Mouse (Mus musculus): Measurements from ENCODE around the gene Afm. TPM values are rescaled to one million over a fixed set of nuclear protein-coding genes. Genes with fewer than 3 reads are reported as not detected.

Afm gene
- total RNA-seq, 2 experiments from 2014 or later, result not detected

DNA sequence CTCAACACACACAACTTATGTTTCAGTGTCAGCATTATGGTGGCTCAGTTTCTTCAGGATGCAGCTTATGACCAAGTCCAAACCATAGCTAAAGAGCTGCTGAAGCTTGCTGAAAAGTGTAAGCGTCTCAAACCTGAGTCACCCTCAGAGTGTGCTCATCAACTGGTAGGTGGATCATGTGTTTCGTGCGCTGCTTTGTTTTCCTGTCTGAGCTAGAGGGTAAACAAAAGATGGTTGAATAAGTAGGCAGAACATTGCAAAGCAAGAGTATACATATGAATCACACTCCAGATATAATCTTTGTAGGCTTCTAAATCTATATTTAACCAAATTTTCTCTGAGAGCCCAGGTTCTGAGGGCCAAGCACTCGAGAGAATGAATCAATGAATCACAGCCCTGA lies 45.4 kb downstream of the Afm start:
- peak in 1 of 2 experiments; percentile 22 for DNase-seq (ENCODE audit: low spot score in 2 of 2)
- no peak for TF ChIP-seq CTCF (conservative IDR thresholded peaks at IDR 0.05)
- Histone ChIP-seq H3K4me3 (no peak overlapping the region), H3K27ac (no peak overlapping the region)

DNA sequence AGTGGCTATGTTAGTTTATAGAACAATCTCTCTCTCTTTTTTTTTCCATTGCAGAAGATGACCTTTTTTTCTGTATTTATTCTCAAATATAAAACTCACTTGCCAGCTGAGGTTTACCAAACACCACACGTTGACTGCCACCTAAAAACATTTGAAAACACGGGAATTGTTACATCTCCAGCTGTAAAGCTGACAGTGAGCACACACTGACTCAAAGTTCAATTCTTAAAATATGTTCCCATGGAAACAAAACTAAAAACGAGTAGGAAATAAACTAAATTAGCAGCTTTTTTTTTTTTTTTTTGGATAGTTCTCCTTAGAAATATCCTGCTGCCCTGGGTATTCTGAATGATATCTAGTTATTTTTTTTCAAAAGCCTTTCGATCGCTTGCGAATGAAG lies 46.5 kb downstream of the Afm start:
- Histone ChIP-seq H3K27ac (no peak overlapping the region; the same call in 1 of the 2 replicates), H3K4me3 (no peak overlapping the region)
- no peak for TF ChIP-seq CTCF (conservative IDR thresholded peaks at IDR 0.05)
- no peak for DNase-seq (ENCODE audit: low spot score in 2 of 2)

- DNase-seq (ENCODE audit: low spot score in 2 of 2), result no peak
- Histone ChIP-seq H3K4me3 (no peak overlapping the region), H3K27ac (no peak overlapping the region)
- no peak for TF ChIP-seq CTCF (conservative IDR thresholded peaks at IDR 0.05)
Observed at GRCm38 (mm10) chr5:90567788-90568187, 49.1 kb downstream of the Afm start.

DNA sequence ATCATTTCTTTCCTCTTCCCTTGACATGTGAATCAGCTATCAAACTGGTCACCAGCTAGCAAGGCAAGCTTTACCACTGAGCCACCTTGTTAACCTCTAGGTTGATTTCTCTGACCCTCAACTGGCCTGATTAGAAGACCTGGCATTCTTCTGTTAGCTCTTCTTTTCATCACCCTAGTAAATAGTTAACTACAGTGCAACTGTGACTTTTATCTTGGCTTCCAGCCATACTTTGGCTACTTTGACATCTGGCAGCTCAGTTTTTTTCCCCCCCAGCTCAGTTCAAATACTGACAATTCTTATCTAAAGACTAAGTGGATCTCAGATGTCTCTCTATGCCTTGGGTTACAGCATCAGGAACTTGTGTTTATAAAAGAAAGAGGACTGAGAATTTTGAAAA lies 49.6 kb downstream of the Afm start:
- TF ChIP-seq CTCF (conservative IDR thresholded peaks at IDR 0.05), result no peak
- Histone ChIP-seq H3K4me3 (no peak overlapping the region), H3K27ac (no peak overlapping the region)
- no peak for DNase-seq (ENCODE audit: low spot score in 2 of 2)

GRCm38 (mm10) chr5:90571216-90571615 lies 52.5 kb downstream of the Afm start:
- no peak for TF ChIP-seq CTCF (conservative IDR thresholded peaks at IDR 0.05)
- Histone ChIP-seq H3K4me3 (no peak overlapping the region), H3K27ac (no peak overlapping the region)
- DNase-seq (ENCODE audit: low spot score in 2 of 2), result no peak

GRCm38 (mm10) chr5:90577751-90578150 lies 59.0 kb downstream of the Afm start:
- TF ChIP-seq CTCF (conservative IDR thresholded peaks at IDR 0.05), result no peak
- Histone ChIP-seq H3K4me3 (no peak overlapping the region), H3K27ac (no peak overlapping the region)
- no peak for DNase-seq (ENCODE audit: low spot score in 2 of 2)

- no peak for TF ChIP-seq CTCF (conservative IDR thresholded peaks at IDR 0.05)
- no peak overlapping the region for H3K27ac ChIP-seq
- no peak overlapping the region for H3K4me3 ChIP-seq
- no peak for DNase-seq (ENCODE audit: low spot score in 2 of 2)
Observed at GRCm38 (mm10) chr5:90579556-90579955, 60.8 kb downstream of the Afm start.

GRCm38 (mm10) chr5:90582179-90582578 lies 63.4 kb downstream of the Afm start:
- DNase-seq (ENCODE audit: low spot score in 2 of 2), result no peak
- Histone ChIP-seq H3K4me3 (no peak overlapping the region), H3K27ac (no peak overlapping the region)
- TF ChIP-seq CTCF (conservative IDR thresholded peaks at IDR 0.05), result no peak

- no peak overlapping the region for H3K27ac ChIP-seq
- no peak overlapping the region for H3K4me3 ChIP-seq
- TF ChIP-seq CTCF (conservative IDR thresholded peaks at IDR 0.05), result no peak
- no peak for DNase-seq (ENCODE audit: low spot score in 2 of 2)
Observed at GRCm38 (mm10) chr5:90584799-90585198, 66.1 kb downstream of the Afm start.

GRCm38 (mm10) chr5:90586511-90586910 lies 67.8 kb downstream of the Afm start:
- TF ChIP-seq CTCF (conservative IDR thresholded peaks at IDR 0.05), result no peak
- Histone ChIP-seq H3K4me3 (no peak overlapping the region), H3K27ac (no peak overlapping the region)
- DNase-seq (ENCODE audit: low spot score in 2 of 2), result no peak

GRCm38 (mm10) chr5:90588104-90588503 lies 69.4 kb downstream of the Afm start:
- TF ChIP-seq CTCF (conservative IDR thresholded peaks at IDR 0.05), result no peak
- no peak for DNase-seq (ENCODE audit: low spot score in 2 of 2)
- H3K4me3 ChIP-seq, result no peak overlapping the region
- H3K27ac ChIP-seq, result no peak overlapping the region

DNA sequence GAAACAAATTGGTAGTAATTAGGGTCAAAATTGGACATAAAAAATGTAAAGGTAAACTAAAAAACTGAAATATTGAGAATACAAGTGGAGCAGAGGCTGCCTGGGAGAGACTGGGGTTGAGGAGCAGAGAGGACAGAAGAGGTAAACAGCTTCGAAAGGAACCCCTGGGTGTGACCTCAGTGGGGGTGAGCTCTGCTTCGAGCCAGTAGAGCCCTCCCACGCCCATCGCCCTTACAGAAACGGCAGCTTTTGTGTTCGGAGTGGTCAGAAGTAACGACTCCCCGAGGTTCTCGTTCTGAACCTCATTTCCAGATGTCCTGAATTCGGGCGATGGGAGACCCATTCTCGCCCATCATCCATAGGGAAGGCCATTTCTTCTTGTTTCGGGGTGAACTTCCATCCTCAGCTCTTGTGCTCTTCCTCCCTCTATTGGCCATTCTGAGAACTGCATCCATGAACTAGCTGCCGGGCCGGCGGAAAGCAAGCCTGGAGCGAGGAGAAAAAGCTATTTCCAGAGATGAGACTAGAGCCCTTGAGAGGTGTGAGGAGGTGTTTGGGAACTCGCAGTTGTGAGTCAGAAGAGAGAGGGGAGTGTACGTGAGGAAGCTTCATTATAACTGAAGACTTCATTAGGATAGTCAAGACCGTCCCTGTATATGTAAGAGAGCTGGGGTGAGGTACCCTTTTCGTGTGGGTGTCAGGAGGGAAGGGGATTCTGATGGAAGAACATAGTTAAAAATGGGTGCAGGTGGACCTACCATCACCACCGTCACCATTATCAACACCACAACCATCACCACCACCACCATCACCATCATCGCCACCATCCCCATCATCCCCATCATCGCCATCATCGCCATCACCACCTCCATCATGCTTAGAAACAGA lies 70.2 kb downstream of the Afm start:
- Histone ChIP-seq H3K4me3 (peak overlapping the region; percentile 62), H3K27ac (peak overlapping the region; percentile 59; the same call in 1 of the 2 replicates)
- peak; percentile 98 for TF ChIP-seq CTCF (conservative IDR thresholded peaks at IDR 0.05)
- peak; percentile 84 to 91 for DNase-seq (ENCODE audit: low spot score in 2 of 2)

DNA sequence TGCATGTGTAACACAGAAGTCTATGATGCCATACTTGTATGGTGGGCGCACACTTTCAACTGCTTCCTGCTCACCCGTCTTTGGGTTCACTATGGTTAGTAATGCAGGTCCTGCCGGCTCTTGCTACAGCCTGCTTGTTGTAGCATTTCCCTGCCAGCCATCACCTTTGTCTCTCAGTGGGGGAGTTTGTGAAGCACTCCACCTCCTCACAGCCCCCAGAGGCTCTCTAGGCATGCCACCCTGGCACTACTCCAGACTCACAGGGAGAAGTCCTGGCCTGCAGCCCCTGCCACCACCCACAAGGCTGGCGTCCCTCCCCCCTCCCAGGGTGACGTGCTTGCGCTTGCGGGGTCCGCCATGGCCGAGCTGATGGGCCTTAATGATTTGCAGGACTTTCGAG lies 71.9 kb downstream of the Afm start:
- TF ChIP-seq CTCF (conservative IDR thresholded peaks at IDR 0.05), result no peak
- DNase-seq (ENCODE audit: low spot score in 2 of 2), result no peak
- H3K27ac ChIP-seq, result no peak overlapping the region
- H3K4me3 ChIP-seq, result no peak overlapping the region

DNA sequence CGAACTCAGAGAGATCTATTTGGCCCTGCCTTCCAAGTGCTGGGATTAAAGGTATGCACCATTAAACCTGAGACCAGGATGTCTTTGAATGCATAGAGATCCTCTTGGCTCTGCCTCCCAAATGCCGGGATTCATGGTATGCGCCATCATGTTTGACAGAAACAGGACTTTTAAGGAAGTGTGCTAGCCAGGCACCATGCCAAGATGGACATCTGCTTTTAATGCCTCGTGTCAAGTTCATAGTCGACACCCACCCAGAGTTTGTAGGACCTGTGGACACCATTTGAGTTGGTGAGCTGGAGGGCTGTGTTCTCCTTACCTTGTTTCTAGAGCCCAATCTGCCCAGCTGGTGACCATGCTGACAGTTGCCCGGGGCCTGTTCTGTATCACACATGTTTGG lies 73.2 kb downstream of the Afm start:
- H3K27ac ChIP-seq, result no peak overlapping the region
- no peak for DNase-seq (ENCODE audit: low spot score in 2 of 2)
- H3K4me3 ChIP-seq, result no peak overlapping the region
- no peak for TF ChIP-seq CTCF (conservative IDR thresholded peaks at IDR 0.05)

All from layer of hippocampus, adult 2 months (tissue).